Mouse (Mus musculus) forebrain, embryonic 10.5 days (tissue): ENCODE results near the gene Gm10964. TPM values are rescaled to one million over a fixed set of nuclear protein-coding genes. Genes with fewer than 3 reads are reported as not detected.

Experiments
- DNase-seq: peaks from one replicate; pipeline ENCODE4 v3.0.0-alpha.2; 2017; ENCODE audit warnings: low spot score; ENCODE audit errors: extremely low spot score
- H3K27ac ChIP-seq: fragments of 300-500 bp; sonication (generic); 2 replicates; pipeline ENCODE4 v1.5.1; 2016; ENCODE audit warnings: mild to moderate bottlenecking
- H3K27me3 ChIP-seq: fragments of 300-500 bp; sonication (generic); 2 replicates; pipeline ENCODE4 v1.6.1; 2016; ENCODE audit warnings: mild to moderate bottlenecking; ENCODE audit not compliant: poor library complexity, severe bottlenecking
- H3K36me3 ChIP-seq: fragments of 300-500 bp; sonication (generic); replicated peaks from 2 replicates; pipeline ENCODE4 v1.6.1; 2016; ENCODE audit warnings: mild to moderate bottlenecking, moderate library complexity
- H3K4me1 ChIP-seq: fragments of 300-500 bp; sonication (generic); 2 replicates; pipeline ENCODE4 v1.6.1; 2016
- H3K4me3 ChIP-seq: fragments of 300-500 bp; sonication (generic); 2 replicates; pipeline ENCODE4 v1.5.1; 2016; ENCODE audit warnings: mild to moderate bottlenecking, moderate library complexity
- H3K9me3 ChIP-seq: fragments of 300-500 bp; sonication (generic); 2 replicates; pipeline ENCODE4 v1.6.1; 2016; ENCODE audit warnings: mild to moderate bottlenecking, moderate library complexity
- WGBS: fragments of 180-500 bp; shearing (Covaris S2); methylation state at CpG from one replicate; pipeline ENCODE4 v1.1.7; 2016; 5-methylcytosine and 5-hydroxymethylcytosine counted together
- polyA plus RNA-seq: library from polyadenylated mRNA; unstranded; fragments of >200 nt; fragmentation: Nextera tagmentation; extraction: Ambion mirVana; gene quantifications from 2 replicates; pipeline ENCODE4 v1.2.1, GENCODE M21; 2016

The Gm10964 gene
- polyA plus RNA-seq, 1 experiment from 2014 or later: not detected

- Histone ChIP-seq H3K4me3 (peak within 1 kb of the TSS; percentile 43), H3K36me3 (peaks cover 16% of the 10 kb centered on the region), H3K27me3 (peaks cover 29% of the 10 kb centered on the region), H3K4me1 (peaks cover 75% of the 10 kb centered on the region), H3K9me3 (no peaks in the 10 kb centered on the region), H3K27ac (peak within 1 kb of the TSS; percentile 89)
- WGBS: under 1% methylated on average over 18 of the region's 18 CpGs
- peak; percentile 85 for DNase-seq
Observed at GRCm38 (mm10) chr3:103737778-103738571, 1.2 kb upstream of the Gm10964 start, which contains the start of gene Olfml3. Olfml3 (minus strand) TSS chr3:103738001.

- H3K9me3 ChIP-seq: no peaks in the 10 kb centered on the region
- H3K4me1 ChIP-seq: peaks cover 51% of the 10 kb centered on the region
- no peak for DNase-seq
- H3K27me3 ChIP-seq: peaks cover 15% of the 10 kb centered on the region
- H3K4me3 ChIP-seq: no peak overlapping the region
- WGBS: 40% methylated on average over 5 of the region's 5 CpGs
- H3K36me3 ChIP-seq: peaks cover 40% of the 10 kb centered on the region
- no peak overlapping the region for H3K27ac ChIP-seq
Observed at GRCm38 (mm10) chr3:103740342-103740741, 1.2 kb downstream of the Gm10964 start.

- DNase-seq: no peak
- H3K9me3 ChIP-seq: no peaks in the 10 kb centered on the region
- H3K36me3 ChIP-seq: peaks cover 60% of the 10 kb centered on the region
- no peak overlapping the region for H3K27ac ChIP-seq
- H3K27me3 ChIP-seq: no peaks in the 10 kb centered on the region
- peaks cover 23% of the 10 kb centered on the region for H3K4me1 ChIP-seq
- no peak overlapping the region for H3K4me3 ChIP-seq
- WGBS: 92% methylated on average over 6 of the region's 6 CpGs
Observed at GRCm38 (mm10) chr3:103743208-103743607, 4.0 kb downstream of the Gm10964 start.

GRCm38 (mm10) chr3:103745001-103745770 lies 6.0 kb downstream of the Gm10964 start:
- Histone ChIP-seq H3K4me3 (no peak overlapping the region), H3K27me3 (no peaks in the 10 kb centered on the region), H3K9me3 (no peaks in the 10 kb centered on the region), H3K36me3 (peaks cover 80% of the 10 kb centered on the region), H3K4me1 (peaks cover 8% of the 10 kb centered on the region), H3K27ac (no peak overlapping the region)
- DNase-seq: no peak
- WGBS: 92% methylated on average over 14 of the region's 14 CpGs

GRCm38 (mm10) chr3:103746711-103747110 lies 7.5 kb downstream of the Gm10964 start:
- DNase-seq: no peak
- no peaks in the 10 kb centered on the region for H3K27me3 ChIP-seq
- H3K27ac ChIP-seq: no peak overlapping the region
- H3K36me3 ChIP-seq: peaks cover 90% of the 10 kb centered on the region
- H3K9me3 ChIP-seq: no peaks in the 10 kb centered on the region
- no peaks in the 10 kb centered on the region for H3K4me1 ChIP-seq
- 98% methylated on average over 5 of the region's 5 CpGs for WGBS
- H3K4me3 ChIP-seq: no peak overlapping the region

- DNase-seq: no peak
- 85% methylated on average over 2 of the region's 2 CpGs for WGBS
- peaks cover 82% of the 10 kb centered on the region for H3K36me3 ChIP-seq
Observed at GRCm38 (mm10) chr3:103751558-103751957, 12.4 kb downstream of the Gm10964 start.

GRCm38 (mm10) chr3:103755351-103755750 lies 16.2 kb downstream of the Gm10964 start:
- Histone ChIP-seq H3K4me1 (no peaks in the 10 kb centered on the region), H3K36me3 (peaks cover 82% of the 10 kb centered on the region), H3K27me3 (no peaks in the 10 kb centered on the region), H3K4me3 (no peak overlapping the region), H3K9me3 (no peaks in the 10 kb centered on the region), H3K27ac (no peak overlapping the region)
- 78% methylated on average over 3 of the region's 3 CpGs for WGBS
- no peak for DNase-seq

More at GRCm38 (mm10) chr3:103751558-103751957, 12.4 kb downstream of the Gm10964 start:
- no peaks in the 10 kb centered on the region for H3K4me1 ChIP-seq
- no peaks in the 10 kb centered on the region for H3K9me3 ChIP-seq
- no peak overlapping the region for H3K27ac ChIP-seq
- H3K27me3 ChIP-seq: no peaks in the 10 kb centered on the region
- no peak overlapping the region for H3K4me3 ChIP-seq

- Histone ChIP-seq H3K36me3 (peaks cover 86% of the 10 kb centered on the region), H3K9me3 (no peaks in the 10 kb centered on the region), H3K27ac (no peak overlapping the region), H3K4me3 (no peak overlapping the region), H3K4me1 (no peaks in the 10 kb centered on the region), H3K27me3 (no peaks in the 10 kb centered on the region)
- 94% methylated on average over 2 of the region's 2 CpGs for WGBS
- DNase-seq: no peak
Observed at GRCm38 (mm10) chr3:103756920-103757319, 17.8 kb downstream of the Gm10964 start.

- Histone ChIP-seq H3K27ac (no peak overlapping the region), H3K27me3 (no peaks in the 10 kb centered on the region), H3K36me3 (peaks cover 86% of the 10 kb centered on the region), H3K4me1 (no peaks in the 10 kb centered on the region), H3K9me3 (no peaks in the 10 kb centered on the region), H3K4me3 (no peak overlapping the region)
- DNase-seq: no peak
- 91% methylated on average over 7 of the region's 7 CpGs for WGBS
Observed at GRCm38 (mm10) chr3:103758456-103758855, 19.3 kb downstream of the Gm10964 start.

- WGBS: 87% methylated on average over 5 of the region's 5 CpGs
- H3K27ac ChIP-seq: no peak overlapping the region
Observed at GRCm38 (mm10) chr3:103759261-103759970, 20.2 kb downstream of the Gm10964 start.

GRCm38 (mm10) chr3:103766789-103767188 lies 27.6 kb downstream of the Gm10964 start:
- H3K4me1 ChIP-seq: no peaks in the 10 kb centered on the region
- 76% methylated on average over 3 of the region's 3 CpGs for WGBS
- no peaks in the 10 kb centered on the region for H3K27me3 ChIP-seq
- H3K9me3 ChIP-seq: no peaks in the 10 kb centered on the region
- peaks cover 68% of the 10 kb centered on the region for H3K36me3 ChIP-seq
- no peak for DNase-seq
- no peak overlapping the region for H3K4me3 ChIP-seq
- H3K27ac ChIP-seq: no peak overlapping the region

More at GRCm38 (mm10) chr3:103759261-103759970, 20.2 kb downstream of the Gm10964 start:
- Histone ChIP-seq H3K27me3 (no peaks in the 10 kb centered on the region), H3K4me1 (no peaks in the 10 kb centered on the region), H3K4me3 (no peak overlapping the region), H3K36me3 (peaks cover 83% of the 10 kb centered on the region), H3K9me3 (no peaks in the 10 kb centered on the region)
- DNase-seq: no peak

GRCm38 (mm10) chr3:103771531-103772130 lies 32.5 kb downstream of the Gm10964 start:
- 88% methylated on average over 9 of the region's 9 CpGs for WGBS
- no peak overlapping the region for H3K27ac ChIP-seq
- H3K9me3 ChIP-seq: no peaks in the 10 kb centered on the region
- no peak overlapping the region for H3K4me3 ChIP-seq
- no peaks in the 10 kb centered on the region for H3K4me1 ChIP-seq
- no peak for DNase-seq
- no peaks in the 10 kb centered on the region for H3K27me3 ChIP-seq
- H3K36me3 ChIP-seq: peaks cover 60% of the 10 kb centered on the region
